Mouse (Mus musculus): ENCODE data around the gene Dhx32. TPM values are rescaled to one million over a fixed set of nuclear protein-coding genes. Genes with fewer than 3 reads are reported as not detected.

Dhx32 gene
- total and polyA plus RNA-seq, 3 experiments, result 25.6 to 27.1 TPM; not detected in 1

DNA sequence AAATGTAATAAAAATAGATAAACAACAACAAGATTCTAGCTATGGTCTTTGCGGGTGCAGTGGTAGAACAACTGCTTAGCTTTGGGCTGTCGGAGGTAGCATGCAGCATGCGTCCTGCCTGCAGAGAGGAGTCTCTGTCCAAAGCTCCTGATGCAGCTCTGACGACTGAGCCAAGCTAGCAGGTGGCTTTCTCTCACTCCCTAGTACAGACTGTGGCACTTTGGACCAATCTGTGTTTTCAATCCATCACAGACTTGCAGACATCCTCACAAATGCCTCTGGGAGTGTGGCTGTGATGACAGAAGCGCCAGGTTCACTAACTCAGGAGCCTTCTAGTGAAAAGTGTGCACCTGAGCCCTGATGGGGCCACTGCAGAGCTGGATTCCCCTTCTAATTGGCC is 53.2 kb downstream of the Dhx32 start:
- Histone ChIP-seq H3K9me3 (replicated peaks; ENCODE audit: insufficient read depth, low read length) (no peaks in the 10 kb centered on the region), H3K36me3 (ENCODE audit: control insufficient read depth in 1 of 2, insufficient read depth in 2 of 2, low read length in 2 of 2) (no peaks in the 10 kb centered on the region), H3K27me3 (ENCODE audit: control insufficient read depth in 1 of 2, insufficient read depth in 2 of 2, low read length in 2 of 2) (no peaks in the 10 kb centered on the region), H3K4me1 (ENCODE audit: control insufficient read depth in 1 of 2, insufficient read depth in 2 of 2, low read length in 2 of 2) (no peaks in the 10 kb centered on the region), H3K9ac (ENCODE audit: control insufficient read depth, low read depth, low read length, poor library complexity, severe bottlenecking) (no peak overlapping the region), H3K79me2 (ENCODE audit: control insufficient read depth, insufficient read depth, low read length, poor library complexity) (no peaks in the 10 kb centered on the region), H3K27ac (ENCODE audit: control insufficient read depth, low read depth, low read length) (no peak overlapping the region), H3K4me3 (ENCODE audit: control insufficient read depth in 1 of 2, insufficient read depth in 1 of 2, low read depth in 2 of 2, low read length in 2 of 2) (no peak overlapping the region)
- TF ChIP-seq CHD1 (IDR thresholded peaks at IDR 0.05; ENCODE audit: low read depth, low read length) (no peak), BHLHE40 (IDR thresholded peaks at IDR 0.05; ENCODE audit: borderline replicate concordance, low read depth, low read length) (no peak), TCF12 (IDR thresholded peaks at IDR 0.05; ENCODE audit: low read depth, low read length) (no peak), MYB (IDR thresholded peaks at IDR 0.05; ENCODE audit: low read depth, low read length) (no peak), NRF1 (IDR thresholded peaks at IDR 0.05; ENCODE audit: insufficient read depth, low read depth, low read length, poor library complexity, severe bottlenecking) (no peak), NELFE (IDR thresholded peaks at IDR 0.05; ENCODE audit: low read depth, low read length) (no peak), MYC (IDR thresholded peaks at IDR 0.05; ENCODE audit: low read depth, low read length) (no peak), POLR2AphosphoS5 (IDR thresholded peaks at IDR 0.05; ENCODE audit: borderline replicate concordance, low read depth, low read length) (no peak), GABPA (IDR thresholded peaks at IDR 0.05; ENCODE audit: low read depth, low read length) (no peak), USF1 (IDR thresholded peaks at IDR 0.05; ENCODE audit: low read depth, low read length) (no peak), POLR2AphosphoS2 (IDR thresholded peaks at IDR 0.05; ENCODE audit: low read length) (no peak)
- no peak for DNase-seq (ENCODE audit: low read depth, low spot score)

DNA sequence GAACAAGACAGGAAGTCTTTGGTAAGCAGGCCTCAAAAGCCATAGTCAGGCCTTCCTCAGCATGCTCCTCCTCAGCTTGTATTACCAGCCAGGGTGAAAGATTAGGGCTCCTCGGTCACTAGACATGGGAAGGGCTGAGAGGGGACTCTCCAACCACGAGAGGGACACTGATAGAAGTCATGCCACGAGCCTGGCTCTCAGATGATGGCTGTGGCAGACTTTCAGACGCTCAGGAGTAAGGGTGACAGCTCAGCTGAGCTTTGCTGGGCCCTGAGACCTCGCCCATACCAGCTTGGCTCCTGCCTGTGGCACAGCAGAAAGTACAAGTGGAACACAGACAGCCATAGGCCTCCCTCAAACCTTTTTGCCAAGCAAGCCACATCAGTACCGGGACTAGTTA is 55.5 kb downstream of the Dhx32 start:
- TF ChIP-seq NELFE (IDR thresholded peaks at IDR 0.05; ENCODE audit: low read depth, low read length), result no peak
- no peak for TF ChIP-seq HCFC1 (IDR thresholded peaks at IDR 0.05; ENCODE audit: low read depth, low read length)
- no peak overlapping the region for H3K9ac ChIP-seq (ENCODE audit: control insufficient read depth, low read depth, low read length, poor library complexity, severe bottlenecking)
- H3K4me3 ChIP-seq (ENCODE audit: control insufficient read depth in 1 of 2, insufficient read depth in 1 of 2, low read depth in 2 of 2, low read length in 2 of 2), result no peak overlapping the region
- H3K27ac ChIP-seq (ENCODE audit: control insufficient read depth, low read depth, low read length), result no peak overlapping the region
- no peaks in the 10 kb centered on the region for H3K9me3 ChIP-seq (replicated peaks; ENCODE audit: insufficient read depth, low read length)
- H3K79me2 ChIP-seq (ENCODE audit: control insufficient read depth, insufficient read depth, low read length, poor library complexity), result no peaks in the 10 kb centered on the region
- H3K27me3 ChIP-seq (ENCODE audit: control insufficient read depth in 1 of 2, insufficient read depth in 2 of 2, low read length in 2 of 2), result no peaks in the 10 kb centered on the region
- no peaks in the 10 kb centered on the region for H3K4me1 ChIP-seq (ENCODE audit: control insufficient read depth in 1 of 2, insufficient read depth in 2 of 2, low read length in 2 of 2)
- no peak for DNase-seq (ENCODE audit: low read depth, low spot score)
- no peaks in the 10 kb centered on the region for H3K36me3 ChIP-seq (ENCODE audit: control insufficient read depth in 1 of 2, insufficient read depth in 2 of 2, low read length in 2 of 2)

DNA sequence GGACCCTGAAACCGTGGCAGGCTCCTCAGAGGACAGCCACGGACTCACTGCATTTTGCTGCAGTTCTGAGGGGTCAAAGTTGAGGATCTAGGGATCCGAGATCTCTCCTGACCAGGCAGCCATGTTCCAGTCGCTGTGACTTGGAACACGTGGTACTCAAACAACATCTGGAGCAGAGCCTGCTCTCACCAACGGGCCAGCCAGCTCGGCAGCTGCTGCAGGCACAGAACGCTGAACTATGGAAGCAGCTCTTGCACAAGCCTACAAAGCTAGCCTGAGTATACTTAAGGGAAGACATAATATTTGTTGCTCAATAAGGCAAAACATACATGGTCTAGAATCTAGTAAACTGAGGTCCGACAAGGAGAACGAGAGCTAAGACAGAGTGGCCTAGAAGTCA is 57.0 kb downstream of the Dhx32 start:
- no peak for TF ChIP-seq MAZ (IDR thresholded peaks at IDR 0.05; ENCODE audit: low read depth, low read length)
- no peak for TF ChIP-seq HCFC1 (IDR thresholded peaks at IDR 0.05; ENCODE audit: low read depth, low read length)
- no peak for TF ChIP-seq POLR2AphosphoS2 (IDR thresholded peaks at IDR 0.05; ENCODE audit: low read length)
- no peak for TF ChIP-seq USF1 (IDR thresholded peaks at IDR 0.05; ENCODE audit: low read depth, low read length)
- TF ChIP-seq TCF12 (IDR thresholded peaks at IDR 0.05; ENCODE audit: low read depth, low read length), result no peak
- Histone ChIP-seq H3K27ac (ENCODE audit: control insufficient read depth, low read depth, low read length) (no peak overlapping the region), H3K9me3 (replicated peaks; ENCODE audit: insufficient read depth, low read length) (no peaks in the 10 kb centered on the region), H3K9ac (ENCODE audit: control insufficient read depth, low read depth, low read length, poor library complexity, severe bottlenecking) (no peak overlapping the region), H3K79me2 (ENCODE audit: control insufficient read depth, insufficient read depth, low read length, poor library complexity) (no peaks in the 10 kb centered on the region), H3K27me3 (ENCODE audit: control insufficient read depth in 1 of 2, insufficient read depth in 2 of 2, low read length in 2 of 2) (no peaks in the 10 kb centered on the region), H3K4me3 (ENCODE audit: control insufficient read depth in 1 of 2, insufficient read depth in 1 of 2, low read depth in 2 of 2, low read length in 2 of 2) (no peak overlapping the region), H3K4me1 (ENCODE audit: control insufficient read depth in 1 of 2, insufficient read depth in 2 of 2, low read length in 2 of 2) (no peaks in the 10 kb centered on the region), H3K36me3 (ENCODE audit: control insufficient read depth in 1 of 2, insufficient read depth in 2 of 2, low read length in 2 of 2) (no peaks in the 10 kb centered on the region)
- DNase-seq (ENCODE audit: low read depth, low spot score), result no peak

Data from MEL (cell line).